Mouse (Mus musculus) v-Abl transformed pro-B cells (cell line): ENCODE data around the gene Slamf7.

ENCODE experiments used
- in situ Hi-C, 2 experiments: fragments of 400-800 bp; cut with MboI; formaldehyde crosslinking; loops; one replicate each; pipeline ENCODE4 v1.15.1; 2025; ENCODE audit not compliant: unreplicated experiment in 2 of 2

The Slamf7 gene

GRCm38 (mm10) chr1:171652734-171653133, at the start of gene Slamf7:
Slamf7 (minus strand) TSS chr1:171653035.
- in situ Hi-C loops = no loop called here

GRCm38 (mm10) chr1:171698983-171699382, 46.1 kb upstream of the Slamf7 start:
- in situ Hi-C loops = loop anchor here in 1 of 2 experiments (5.0 kb wide), 1 partner anchor 87 kb away; no protein-coding TSS in a partner anchor

- in situ Hi-C loops = loop anchor here in 1 of 2 experiments (5.0 kb wide), 1 partner anchor 87 kb away; the partner anchor contains the start of gene Ly9
Observed at GRCm38 (mm10) chr1:171693918-171694317, 41.1 kb upstream of the Slamf7 start.

- in situ Hi-C loops = no loop called here
Observed at GRCm38 (mm10) chr1:171687320-171687719, 34.5 kb upstream of the Slamf7 start.

GRCm38 (mm10) chr1:171684923-171685322, 32.1 kb upstream of the Slamf7 start:
- in situ Hi-C loops = no loop called here

GRCm38 (mm10) chr1:171681531-171682299, 28.9 kb upstream of the Slamf7 start, which contains the start of gene Cd48:
Cd48 (plus strand) TSS chr1:171682009.
- in situ Hi-C loops = no loop called here

- in situ Hi-C loops = no loop called here
Observed at GRCm38 (mm10) chr1:171681009-171681408, 28.2 kb upstream of the Slamf7 start.

GRCm38 (mm10) chr1:171677721-171678120, 24.9 kb upstream of the Slamf7 start:
- in situ Hi-C loops = no loop called here

- in situ Hi-C loops = loop anchor here in 1 of 2 experiments (5.0 kb wide), 1 partner anchor 33 kb away; no protein-coding TSS in a partner anchor
Observed at GRCm38 (mm10) chr1:171674467-171674866, 21.6 kb upstream of the Slamf7 start.

GRCm38 (mm10) chr1:171672854-171673475, 20.1 kb upstream of the Slamf7 start:
- in situ Hi-C loops = loop anchor here in 1 of 2 experiments (5.0 kb wide), 1 partner anchor 34 kb away; no protein-coding TSS in a partner anchor

GRCm38 (mm10) chr1:171672451-171672850, 19.6 kb upstream of the Slamf7 start:
- in situ Hi-C loops = loop anchor here in 1 of 2 experiments (5.0 kb wide), 1 partner anchor 35 kb away; no protein-coding TSS in a partner anchor

- in situ Hi-C loops = no loop called here
Observed at GRCm38 (mm10) chr1:171667160-171667559, 14.3 kb upstream of the Slamf7 start.

- in situ Hi-C loops = no loop called here
Observed at GRCm38 (mm10) chr1:171666350-171666749, 13.5 kb upstream of the Slamf7 start.

GRCm38 (mm10) chr1:171663757-171664156, 10.9 kb upstream of the Slamf7 start:
- in situ Hi-C loops = no loop called here

GRCm38 (mm10) chr1:171661482-171661881, 8.6 kb upstream of the Slamf7 start:
- in situ Hi-C loops = no loop called here

GRCm38 (mm10) chr1:171660423-171660822, 7.6 kb upstream of the Slamf7 start:
- in situ Hi-C loops = no loop called here

GRCm38 (mm10) chr1:171658561-171658991, 5.7 kb upstream of the Slamf7 start:
- in situ Hi-C loops = loop anchor here (5.0 kb wide), 2 partner anchors 41 to 51 kb away; partner anchors contain the start of gene Ly9 (in 1 of the 2)

- in situ Hi-C loops = no loop called here
Observed at GRCm38 (mm10) chr1:171648840-171649239, 4.0 kb downstream of the Slamf7 start.

GRCm38 (mm10) chr1:171647716-171648115, 5.1 kb downstream of the Slamf7 start:
- in situ Hi-C loops = no loop called here

- in situ Hi-C loops = no loop called here
Observed at GRCm38 (mm10) chr1:171646429-171646940, 6.3 kb downstream of the Slamf7 start.

GRCm38 (mm10) chr1:171643612-171644011, 9.2 kb downstream of the Slamf7 start:
- in situ Hi-C loops = no loop called here
